Mouse (Mus musculus) heart, postnatal 4 days (tissue): ENCODE measurements at regions not wholly inside any gene's neighbourhood (a gene's known extent, or its start where the extent isn't known, plus 50 kb on each side); places are given as distances from the start of the nearest gene placed in this dataset.
A peak's percentile ranks its signal among the peaks of the same experiment; 100 is the strongest.
"Not testable (repeated sequence)": the region's sequence is repeated elsewhere in the genome, so short reads cannot be mapped to it uniquely, and the experiment has no call there.

Source experiments
- DNase-seq: peaks from one replicate; pipeline ENCODE4 v3.0.0; 2021

DNA sequence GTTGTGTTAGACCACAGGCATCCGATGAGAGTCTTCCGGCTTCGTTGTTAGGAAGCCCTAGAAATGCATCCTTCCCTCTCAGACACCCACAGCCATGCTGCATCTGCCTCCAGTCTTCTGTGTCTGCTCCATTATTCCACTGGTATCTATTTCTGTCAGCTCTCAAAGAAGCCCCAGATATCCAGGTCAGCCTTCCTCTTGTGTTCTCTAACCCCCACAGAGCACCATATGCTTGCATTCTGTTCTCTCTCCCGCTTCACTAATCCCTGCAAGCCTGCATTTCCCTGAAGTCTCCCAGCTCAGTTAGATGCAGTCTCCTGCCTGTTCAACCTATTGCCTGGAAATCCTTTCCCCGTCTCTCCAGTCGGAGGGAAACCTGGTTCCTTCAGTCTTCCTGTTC, 53.6 kb upstream of the Wdfy3 start:
- DNase-seq: no peak

DNA sequence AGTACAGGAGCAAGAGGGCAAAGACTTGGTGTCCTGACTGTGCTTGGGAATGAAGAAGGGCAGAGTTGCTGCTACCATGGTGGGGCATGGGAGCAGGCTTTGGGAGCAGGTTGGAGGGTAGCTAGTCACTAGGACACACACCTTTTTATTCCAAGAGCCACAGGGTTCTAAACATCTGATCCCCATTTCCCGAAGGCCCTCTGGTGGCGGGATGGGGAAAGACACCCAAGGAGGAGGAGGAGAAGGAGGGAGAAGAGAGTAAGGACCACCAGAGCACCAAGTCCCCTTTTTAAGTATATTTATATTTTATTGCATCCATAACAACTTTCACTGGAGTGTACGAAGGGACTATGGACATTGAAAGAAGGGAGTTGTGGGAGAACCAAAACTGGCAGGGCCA, 57.0 kb upstream of the Wdfy3 start:
- DNase-seq: peak; percentile 61

DNA sequence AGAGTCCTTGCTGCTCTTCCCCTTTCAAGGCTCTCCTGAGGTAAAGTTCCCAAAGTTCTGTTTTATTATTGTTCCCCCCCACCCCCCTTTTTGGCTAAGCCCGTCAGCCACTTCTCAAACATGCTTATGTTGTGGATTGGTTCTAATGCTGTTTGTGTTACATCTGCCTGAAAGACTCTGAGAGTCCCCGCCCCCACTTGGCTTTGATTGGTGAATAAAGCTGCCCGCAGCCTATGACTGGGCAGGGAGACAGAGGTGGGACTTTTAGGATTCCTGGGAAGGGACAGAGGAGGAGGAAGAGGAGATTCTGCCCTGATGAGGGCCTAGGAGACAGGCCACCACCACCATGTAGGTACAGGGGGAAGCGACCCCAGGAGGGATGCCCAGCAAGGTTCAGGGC, 78.3 kb upstream of the Wdfy3 start:
- DNase-seq: no peak

DNA sequence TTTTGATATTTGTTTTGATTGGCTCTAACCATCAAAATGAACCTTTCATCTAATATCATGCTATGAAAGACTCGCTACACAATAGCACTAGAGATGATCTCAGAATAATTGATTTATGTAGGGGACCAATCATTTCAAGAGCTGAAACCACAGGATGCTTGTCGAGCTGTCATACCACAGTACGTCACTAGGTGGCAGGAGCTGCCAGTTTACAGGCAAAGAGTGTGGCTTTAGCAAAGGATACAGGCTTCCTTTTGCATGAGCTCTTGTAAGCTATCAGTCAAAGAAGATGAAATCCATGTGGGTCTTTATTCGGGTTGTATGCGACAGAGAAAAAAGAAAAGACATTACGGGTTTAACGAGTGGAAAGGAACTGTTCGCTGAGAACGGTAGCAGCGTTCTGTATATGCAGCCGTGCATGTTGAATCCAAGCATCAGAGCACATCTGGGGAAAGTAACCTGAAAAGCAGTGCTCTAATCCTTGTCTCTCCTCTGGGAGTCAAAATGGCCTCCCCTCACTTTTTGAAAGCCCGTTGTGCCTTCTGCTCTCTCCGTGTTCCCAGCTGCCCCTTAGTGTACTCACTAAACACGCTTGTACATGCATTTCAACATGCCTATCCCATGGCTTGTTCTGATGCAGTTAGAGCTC, 79.9 kb upstream of the Wdfy3 start:
- peak; percentile 81 for DNase-seq

DNA sequence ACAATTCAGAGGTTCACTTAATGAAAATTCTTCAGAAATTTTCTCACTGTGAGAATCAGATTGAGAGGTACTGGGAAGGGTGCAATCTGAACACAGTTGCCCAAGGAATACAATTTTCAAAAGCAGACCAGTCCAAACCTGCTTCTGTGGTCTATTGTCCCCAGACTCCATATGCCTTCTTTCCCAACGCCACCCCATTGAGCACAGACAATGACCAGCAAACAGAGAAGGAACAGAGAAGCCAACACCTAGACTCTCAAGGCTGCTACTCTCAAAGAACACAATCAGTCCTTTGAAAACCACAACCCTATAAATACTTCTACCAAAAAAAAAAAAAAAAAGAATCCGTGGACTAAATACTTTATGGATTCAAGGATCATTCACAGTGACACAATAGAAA, 89.9 kb upstream of the Wdfy3 start:
- DNase-seq: no peak

DNA sequence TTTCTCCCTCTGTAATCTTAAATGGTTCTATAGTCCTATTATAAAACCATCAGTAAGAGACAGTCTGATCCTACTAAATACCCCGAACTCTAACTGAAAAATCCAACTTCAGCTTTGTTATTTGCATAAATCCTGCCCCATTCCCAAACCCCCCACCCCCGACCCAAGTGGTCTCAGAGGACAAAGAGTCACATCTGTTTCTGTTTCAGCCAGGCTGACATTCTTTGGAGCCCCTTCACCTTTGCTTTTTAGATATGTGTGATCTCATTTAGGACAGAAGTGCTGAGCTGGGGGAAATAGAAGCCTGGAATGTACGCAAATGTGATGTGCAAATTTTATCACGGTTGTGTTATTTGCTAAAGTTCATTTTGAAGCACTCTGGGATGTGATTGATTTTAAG, 98.3 kb upstream of the Wdfy3 start:
- DNase-seq: no peak

DNA sequence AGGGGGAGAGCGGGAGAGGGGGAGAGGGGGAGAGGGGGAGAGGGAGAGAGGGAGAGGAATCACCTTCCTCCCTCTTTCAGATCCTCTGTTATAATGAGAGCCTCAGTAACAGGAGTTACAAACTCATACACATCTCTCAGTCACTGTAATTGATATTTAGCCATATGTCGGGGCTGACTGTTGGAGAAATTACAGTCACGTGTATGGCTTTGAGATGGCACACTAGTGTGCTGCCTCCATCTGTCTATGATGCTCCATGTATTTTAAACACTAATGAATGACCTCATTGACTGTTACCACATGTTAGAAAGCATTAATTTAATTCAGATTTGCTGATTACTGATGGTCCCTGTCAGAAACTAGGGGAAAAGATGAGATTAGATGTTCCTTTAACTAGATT, 102.1 kb upstream of the Wdfy3 start:
- no peak for DNase-seq

DNA sequence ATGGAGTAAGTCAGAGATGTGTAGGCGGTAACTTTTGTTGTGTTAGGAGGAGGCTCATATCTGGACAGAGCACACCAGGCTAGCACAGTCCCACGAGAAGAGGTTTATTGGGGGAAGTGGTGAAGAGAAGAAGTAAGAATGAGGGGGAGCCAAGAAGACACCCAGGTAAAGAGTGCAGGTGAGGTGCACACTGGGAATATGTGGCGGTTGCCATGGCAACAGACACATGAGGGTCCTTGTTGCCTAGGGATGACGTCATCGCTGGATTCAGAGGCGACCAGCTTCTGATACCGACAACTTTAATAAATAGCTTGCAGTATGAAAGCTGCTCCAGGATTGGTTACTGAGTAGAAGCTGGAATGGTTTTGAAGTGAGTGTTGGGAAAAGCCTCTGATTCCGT, 110.5 kb upstream of the Wdfy3 start:
- DNase-seq: no peak

DNA sequence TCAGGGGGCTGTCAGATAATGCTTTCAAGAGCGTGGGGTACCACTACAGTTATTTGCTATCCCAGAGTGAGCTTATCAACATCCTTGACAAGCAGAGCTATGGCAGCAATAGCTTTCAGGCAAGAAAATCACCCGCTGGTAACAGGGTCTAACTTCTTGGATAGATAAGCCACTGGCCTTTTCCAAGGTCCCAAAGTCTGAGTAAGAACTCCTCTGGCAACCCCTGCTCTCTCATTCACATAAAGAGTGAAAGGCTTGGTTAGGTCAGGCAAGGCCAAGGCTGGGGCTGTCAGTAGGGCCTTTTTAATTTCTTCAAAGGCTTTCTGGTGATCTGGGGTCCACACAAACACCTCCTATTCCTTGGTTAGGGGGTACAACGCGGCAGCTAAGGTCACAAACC, 119.2 kb upstream of the Wdfy3 start:
- not testable (repeated sequence) for DNase-seq

DNA sequence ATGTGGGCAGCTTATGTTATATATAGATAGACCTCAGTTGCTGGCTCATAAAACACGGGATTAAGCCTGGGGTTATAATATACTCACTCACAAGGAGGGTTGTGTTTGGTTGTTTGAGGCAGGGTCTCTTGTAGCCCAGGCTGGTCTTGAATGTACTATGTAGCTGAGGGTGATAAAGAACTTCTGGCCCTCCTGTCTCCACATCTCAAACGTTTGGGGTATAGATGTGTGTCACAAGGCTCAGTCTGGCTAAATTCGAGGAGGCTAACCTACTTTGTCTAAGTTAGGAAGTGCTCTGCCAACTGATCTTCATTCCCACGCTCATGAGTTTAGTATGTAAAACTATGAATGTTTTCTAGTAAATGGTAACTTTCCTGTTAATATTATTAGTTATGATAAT, 136.7 kb upstream of the Wdfy3 start:
- no peak for DNase-seq

DNA sequence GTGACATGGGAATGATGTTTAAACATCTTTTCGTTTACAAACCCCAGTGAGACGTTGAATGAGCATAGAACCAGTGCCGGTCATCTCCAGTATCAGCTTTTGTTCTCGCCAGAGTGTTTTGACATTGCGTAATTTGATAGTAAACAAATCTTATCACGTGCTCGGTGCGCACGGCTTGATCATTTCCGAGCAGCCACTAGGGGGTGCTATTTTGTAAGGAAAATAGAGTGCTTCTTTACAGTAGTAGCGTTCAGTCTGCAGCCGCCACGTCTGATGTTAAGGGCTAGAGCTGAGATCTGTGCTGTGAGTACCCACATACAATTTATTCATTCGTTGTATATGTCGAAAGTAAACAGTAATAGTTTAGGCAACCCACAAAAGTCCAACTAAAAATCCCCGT, 137.2 kb upstream of the Wdfy3 start:
- peak; percentile 78 for DNase-seq

DNA sequence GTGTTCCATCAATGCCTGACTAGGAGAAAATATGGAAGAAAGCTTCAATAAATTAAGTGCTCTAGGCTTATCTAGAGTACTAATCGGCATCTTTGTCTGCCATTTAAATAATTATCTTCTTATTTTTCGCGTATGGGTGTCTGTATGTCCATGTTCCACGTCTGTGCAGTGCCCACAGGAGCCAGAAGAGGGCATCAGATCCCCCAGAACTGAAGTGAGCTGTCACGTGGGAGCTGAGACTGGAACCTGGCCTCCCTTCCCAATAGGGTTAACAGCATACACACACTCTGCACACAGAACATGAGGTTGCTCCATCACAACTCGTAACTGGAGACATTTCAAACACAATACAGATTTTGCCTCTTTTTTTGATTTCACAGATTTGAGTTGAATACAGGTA, 143.4 kb upstream of the Wdfy3 start:
- peak; percentile 57 for DNase-seq

DNA sequence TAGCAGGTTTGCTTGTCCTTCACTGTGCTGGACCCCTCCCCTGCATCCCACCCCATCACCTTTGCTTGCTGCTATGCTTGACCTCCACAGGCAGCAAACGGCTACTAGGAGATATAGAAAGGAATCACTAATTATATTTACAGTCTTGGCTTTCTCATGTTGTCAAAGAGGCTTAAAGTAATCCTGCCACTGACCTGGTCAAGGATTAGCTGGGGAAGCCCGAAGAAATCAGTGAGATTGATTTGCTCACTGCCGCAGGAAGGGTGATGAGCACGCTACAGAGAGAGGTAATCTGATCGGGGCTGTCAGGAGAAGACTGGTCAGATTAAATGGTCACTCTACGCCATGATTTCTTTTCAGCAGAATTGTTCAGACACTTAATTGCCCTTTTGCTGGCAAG, 157.4 kb upstream of the Wdfy3 start:
- no peak for DNase-seq

DNA sequence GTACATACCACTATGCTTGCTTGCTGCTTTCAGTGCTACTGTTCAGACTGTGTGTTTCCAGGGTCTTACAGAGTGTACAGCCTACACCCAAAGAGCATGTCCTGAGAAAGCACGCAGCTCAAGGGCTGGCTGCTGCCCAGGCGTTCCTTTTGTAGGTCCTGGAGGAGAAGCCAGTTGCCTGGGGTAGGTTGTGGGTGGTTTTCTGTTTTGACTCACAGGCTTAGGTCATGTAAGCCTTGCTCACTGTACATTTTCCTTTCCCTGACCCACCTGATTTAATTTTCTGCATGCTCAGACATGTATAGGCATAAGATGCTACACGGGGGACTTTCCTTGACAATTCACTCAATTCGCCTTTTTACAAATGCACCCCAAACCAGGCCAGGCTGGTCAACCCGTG, 172.9 kb upstream of the Wdfy3 start:
- no peak for DNase-seq

DNA sequence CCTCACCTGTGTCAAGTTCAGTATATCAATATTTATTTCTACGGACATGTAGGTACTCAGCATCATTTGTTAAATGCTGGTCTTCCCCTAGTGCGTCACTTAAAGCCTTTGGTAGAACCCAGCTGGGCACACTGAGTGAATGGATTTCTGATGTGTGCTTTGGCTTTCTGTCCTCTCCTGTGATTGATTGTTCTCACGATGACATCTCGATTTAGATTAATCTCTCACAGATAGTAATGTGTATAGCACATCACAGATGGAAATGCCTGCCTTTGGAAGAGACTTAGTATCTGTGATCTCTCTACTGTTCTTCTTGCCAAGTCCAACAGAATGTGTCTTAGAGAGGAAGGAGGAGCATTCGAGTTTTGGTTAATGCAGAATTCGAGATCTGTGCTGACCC, 175.0 kb upstream of the Wdfy3 start:
- DNase-seq: no peak

DNA sequence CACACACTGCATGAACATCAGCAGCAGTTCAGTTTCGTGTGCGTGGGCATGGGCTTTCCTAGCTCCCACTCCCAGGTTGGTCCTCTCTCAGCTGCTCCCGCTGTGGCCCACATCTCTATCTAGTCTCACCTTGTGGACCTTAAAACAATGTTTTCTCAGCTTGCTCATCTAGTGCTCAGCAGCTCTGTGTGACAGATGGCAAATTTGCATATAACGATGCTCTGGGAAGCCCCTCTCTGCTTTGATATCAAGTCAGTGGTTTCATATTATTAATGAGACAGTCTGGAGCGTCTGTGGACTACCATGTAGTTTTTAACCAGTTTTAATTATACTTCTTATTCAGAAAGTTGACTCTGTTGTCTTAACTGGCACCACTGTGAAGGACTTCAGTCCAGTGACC, 179.0 kb upstream of the Wdfy3 start:
- DNase-seq: no peak

DNA sequence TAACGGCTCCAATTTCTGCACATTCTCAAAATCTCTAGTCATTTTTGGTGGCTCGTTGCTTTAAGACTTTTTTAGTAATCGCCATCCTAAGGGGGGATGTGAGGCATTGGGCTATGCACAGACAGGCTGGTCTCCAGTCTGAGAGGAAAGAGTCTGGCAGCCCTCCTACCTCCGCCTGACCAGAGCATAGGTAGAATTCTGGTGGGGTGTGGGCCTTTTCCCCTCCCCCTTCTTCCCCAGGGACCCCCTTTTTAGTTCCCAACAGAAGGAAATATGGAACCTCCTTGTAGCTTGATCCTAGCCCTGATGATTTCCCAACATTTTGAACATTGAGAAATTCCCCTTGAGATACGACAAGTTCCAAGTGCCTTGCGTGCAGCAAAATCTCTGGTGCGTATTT, 181.4 kb upstream of the Wdfy3 start:
- DNase-seq: no peak

DNA sequence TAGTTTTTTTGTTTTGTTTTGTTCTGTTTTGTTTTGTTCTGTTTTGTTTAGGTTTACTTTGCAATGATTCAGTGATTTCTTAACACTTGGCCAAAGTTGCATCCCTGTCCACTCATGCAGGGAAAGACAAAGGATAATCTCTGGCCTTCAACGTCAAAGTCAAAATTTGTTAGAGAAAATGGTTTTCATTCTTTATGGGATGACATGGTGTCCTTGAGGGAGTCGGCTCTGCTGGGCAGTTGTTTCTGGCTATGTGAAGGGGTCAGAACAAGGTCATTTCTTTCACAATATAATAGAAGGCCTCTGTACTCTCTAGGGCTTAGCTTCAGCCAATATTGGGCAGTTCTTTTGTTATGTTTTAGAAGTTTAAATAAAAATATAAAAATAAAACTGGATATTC, 184.1 kb upstream of the Wdfy3 start:
- no peak for DNase-seq

DNA sequence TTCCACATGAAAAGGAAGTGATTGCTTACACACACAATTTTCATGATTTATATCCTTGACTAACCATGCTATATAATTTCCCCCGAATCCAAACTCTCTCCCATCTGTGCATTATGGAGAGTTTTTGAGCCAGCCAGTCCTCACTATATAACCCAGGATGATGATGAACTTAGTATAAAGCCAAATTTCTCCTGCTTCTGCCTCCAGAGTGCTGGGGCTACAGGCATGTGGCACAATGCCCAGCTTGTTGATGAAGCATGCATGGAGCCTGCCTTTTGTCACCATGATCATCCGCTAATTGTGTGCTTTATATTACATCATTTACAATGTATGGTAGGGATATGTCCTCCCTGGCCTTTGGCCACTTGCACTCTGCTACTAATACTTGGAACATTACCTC, 187.4 kb upstream of the Wdfy3 start:
- DNase-seq: no peak

DNA sequence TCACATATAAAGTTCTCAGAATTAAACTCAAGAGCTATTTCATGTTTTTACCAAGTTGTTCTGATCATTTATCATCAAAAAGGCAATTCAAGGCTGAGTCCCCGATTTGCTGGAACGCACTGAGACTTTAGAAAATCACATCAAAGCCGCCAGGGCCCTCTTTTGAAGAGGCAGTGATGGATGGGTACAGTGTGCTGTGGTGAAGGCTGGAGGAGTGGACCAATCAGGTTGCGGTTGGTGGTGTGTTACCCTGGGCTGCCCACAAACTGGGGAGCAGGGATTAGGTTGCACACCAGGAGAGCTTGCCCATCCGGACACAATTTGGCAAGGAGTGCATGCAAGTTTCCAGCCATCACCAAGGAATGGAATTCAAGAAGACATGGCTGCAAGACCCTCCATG, 191.9 kb upstream of the Wdfy3 start:
- no peak for DNase-seq

DNA sequence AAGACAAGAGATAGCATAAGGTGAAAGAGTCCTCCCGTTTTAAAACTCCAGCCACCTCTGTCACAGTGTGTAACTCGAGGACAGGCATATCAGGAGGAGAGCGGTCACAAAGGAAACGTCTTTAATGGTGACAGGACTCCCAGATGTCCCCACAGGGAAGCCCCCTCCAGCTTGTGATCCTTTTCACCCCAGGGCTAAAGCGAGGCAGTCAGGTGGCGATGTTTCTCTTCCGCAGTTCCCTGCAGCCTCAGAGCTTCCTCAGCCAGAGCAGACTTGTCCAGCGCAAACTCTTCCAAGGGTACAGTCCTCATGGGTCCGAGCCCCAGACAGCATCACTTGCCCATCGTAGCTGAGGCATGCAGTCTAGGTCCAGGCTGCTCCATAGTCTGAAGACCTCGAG, 196.7 kb upstream of the Wdfy3 start:
- no peak for DNase-seq

DNA sequence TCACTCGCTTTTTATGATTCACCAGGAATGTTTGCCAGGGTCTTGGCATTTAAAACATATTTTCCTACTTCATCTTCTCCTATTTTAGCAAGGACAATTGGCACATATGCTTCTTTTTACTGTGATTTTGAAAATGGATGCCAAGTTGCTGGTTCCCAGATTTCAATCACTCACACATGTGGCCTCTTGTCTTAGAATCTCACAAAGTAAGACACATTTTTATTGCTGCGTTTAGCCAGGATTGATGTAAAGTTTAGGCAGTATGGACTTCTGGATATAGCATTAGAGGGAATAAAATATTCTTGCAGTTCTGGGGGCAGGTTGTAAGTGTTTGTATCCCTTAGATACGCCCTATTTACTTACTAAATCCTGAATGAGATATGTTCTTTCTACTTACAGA, 197.4 kb upstream of the Wdfy3 start:
- DNase-seq: no peak

DNA sequence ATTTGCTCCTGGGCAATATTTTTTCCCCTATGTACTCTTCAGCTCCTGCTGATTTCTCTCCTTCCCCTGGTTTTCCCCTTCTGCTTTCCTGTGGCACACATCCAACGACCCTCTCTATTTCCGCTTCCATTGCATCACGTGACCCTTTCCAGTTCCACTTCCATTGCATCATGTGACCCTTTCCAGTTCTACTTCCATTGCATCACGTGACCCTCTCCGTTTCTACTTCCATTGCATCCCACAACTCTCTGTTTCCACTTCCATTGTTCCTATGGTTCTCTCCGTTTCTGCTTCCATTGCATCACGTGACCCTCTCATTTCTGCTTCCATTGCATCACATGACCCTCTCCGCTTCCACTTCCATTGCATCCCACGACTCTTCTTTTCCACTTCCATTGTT, 199.5 kb upstream of the Wdfy3 start:
- DNase-seq: no peak

DNA sequence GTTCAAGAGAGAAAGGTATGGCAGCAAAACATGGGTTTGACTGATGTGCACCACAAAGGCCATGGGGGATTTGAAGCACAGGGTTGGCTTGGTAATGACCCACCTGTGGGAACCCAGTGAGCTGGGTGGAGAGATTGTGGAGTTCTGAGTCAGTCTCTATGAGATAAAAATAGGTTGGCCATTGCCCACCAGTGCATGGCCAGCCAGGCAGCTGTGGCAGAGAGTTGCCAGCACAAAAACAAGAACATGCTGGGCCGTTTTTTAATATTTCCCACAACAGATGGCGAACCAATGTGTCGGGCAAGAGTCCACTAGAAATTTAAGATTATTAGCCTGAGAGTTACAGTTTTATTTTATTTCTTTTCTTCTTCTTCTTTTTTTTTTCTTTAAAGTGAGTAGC, 205.6 kb upstream of the Arhgap24 start:
- no peak for DNase-seq

DNA sequence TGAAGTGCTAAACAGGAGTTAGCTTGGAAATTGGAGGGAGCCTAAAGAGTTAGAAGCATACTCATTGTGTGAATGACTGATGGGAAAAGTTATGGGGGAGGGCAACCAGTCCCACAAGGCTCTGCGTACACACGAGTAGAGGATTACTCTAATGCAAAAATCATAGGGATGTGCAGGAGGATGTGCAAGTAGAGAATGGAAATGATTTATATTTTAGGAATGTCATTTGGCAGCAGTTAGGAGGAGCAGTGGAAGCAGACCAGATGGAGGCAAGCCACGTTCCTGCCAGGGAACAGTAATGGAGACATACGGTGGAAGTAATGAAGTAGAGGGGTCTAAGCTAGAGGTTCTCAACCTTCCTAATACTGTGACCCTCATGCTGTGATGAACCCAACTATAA, 194.1 kb upstream of the Arhgap24 start:
- no peak for DNase-seq

DNA sequence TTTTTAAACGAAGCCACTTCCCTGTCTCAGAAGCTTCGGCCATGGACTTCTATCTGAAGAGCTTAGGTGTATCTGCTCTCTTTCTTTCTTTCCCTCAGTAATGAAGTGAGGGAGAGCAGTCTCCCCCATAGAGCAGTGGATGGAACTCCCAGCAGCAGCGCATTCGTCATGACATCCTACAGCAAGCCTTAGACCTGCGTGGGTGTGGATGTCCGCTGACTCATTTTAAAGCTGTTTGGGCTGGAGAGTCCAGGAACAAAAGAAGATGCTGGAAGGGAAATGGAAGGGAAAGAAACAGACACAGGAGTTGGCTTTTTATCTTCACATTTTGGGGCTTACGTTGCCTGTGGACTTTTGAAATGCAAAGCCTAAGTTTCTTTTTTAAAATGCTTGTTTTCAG, 190.3 kb upstream of the Arhgap24 start:
- DNase-seq: no peak
